Mouse (Mus musculus) testis, adult 2 months (tissue): Measurements from ENCODE around the gene Fgr.

ENCODE experiments used
- CTCF ChIP-seq: fragments of 200-500 bp; IDR thresholded peaks from 2 replicates; pipeline ENCODE4 v1.5.1; 2012; ENCODE audit warnings: low read depth, mild to moderate bottlenecking, inconsistent platforms, low read length, moderate library complexity; ENCODE audit not compliant: control insufficient read depth, insufficient read depth, insufficient replicate concordance
- POLR2A ChIP-seq: fragments of 200-500 bp; IDR thresholded peaks from 2 replicates; pipeline ENCODE4 v1.6.1; 2012; ENCODE audit warnings: low read depth, mild to moderate bottlenecking, inconsistent platforms, low read length, moderate library complexity; ENCODE audit not compliant: control insufficient read depth

- TF ChIP-seq CTCF: no peak
- no peak for TF ChIP-seq POLR2A
Observed at GRCm38 (mm10) chr4:133002896-133003295, 29.0 kb downstream of the Fgr start.
